Mouse (Mus musculus): Measurements from ENCODE around the gene Oxnad1.
"Not testable (repeated sequence)": the region's sequence is repeated elsewhere in the genome, so short reads cannot be mapped to it uniquely, and the experiment has no call there.

Gene Oxnad1

DNA sequence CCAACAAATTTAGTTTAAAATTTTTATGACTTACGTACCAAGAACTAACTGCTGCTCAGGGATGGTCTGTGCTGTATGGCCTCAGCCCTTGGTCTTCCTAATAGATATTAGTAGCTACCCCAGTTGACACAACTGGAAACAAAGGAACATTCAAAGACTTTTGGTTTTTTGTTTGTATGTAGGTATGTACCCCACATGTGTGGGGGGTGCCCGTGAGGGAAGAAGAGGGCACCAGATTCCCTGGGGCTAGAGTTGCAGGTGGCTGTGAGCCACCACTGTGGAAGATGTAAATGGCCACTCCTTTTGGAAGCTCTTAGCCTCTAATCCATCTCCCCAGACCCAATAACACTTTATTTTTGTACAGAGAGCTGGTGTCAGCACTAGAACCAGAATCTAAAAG, 1.7 kb upstream of the Oxnad1 start:
- in situ Hi-C loops (cut with MboI; ENCODE audit: low pct_unique_long_range_greater_than_20kb in 1 of 2, low sequenced_read_pairs in 2 of 2, unreplicated experiment in 1 of 2), result no loop called here

DNA sequence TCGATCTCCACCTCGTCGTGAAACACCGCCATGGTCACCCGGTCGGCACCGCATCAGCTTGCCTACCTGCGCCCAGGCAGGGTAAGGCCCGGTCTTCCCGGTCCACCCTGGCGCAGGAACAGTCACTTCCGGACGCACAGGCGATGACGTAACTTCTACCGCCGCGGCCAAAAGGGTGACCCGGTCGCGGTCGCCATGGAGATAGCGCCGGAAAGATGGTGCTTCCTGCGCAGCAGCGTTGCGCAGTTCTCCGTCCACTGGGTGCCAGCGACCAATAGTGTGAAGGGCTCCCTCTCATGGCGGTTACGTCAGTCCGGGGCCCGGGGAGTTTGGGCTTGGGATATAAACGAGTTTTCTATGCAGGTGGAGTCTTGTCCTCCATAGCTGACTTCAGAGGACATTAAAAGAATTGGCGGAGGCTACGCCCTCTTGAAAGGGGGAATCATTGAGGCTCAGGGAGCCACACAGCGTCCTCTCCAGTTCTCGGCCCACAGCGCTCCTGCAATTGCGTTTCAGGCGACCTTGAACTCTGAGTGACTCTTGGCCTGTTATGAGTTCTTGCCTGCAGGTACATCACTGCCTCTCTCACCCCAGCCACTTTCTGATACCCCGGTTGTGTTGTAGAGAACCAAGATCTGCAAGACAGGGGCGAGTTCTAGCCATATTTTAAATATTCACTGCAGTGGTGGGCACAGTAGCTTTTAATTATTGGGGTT, 470 bp downstream of the Oxnad1 start, which contains the start of gene Dph3:
Dph3 (minus strand) TSS at position 244 of the 716 bp plus-strand sequence.
- in situ Hi-C loops (cut with MboI; ENCODE audit: low pct_unique_long_range_greater_than_20kb in 1 of 2, low sequenced_read_pairs in 2 of 2, unreplicated experiment in 1 of 2), result no loop called here

DNA sequence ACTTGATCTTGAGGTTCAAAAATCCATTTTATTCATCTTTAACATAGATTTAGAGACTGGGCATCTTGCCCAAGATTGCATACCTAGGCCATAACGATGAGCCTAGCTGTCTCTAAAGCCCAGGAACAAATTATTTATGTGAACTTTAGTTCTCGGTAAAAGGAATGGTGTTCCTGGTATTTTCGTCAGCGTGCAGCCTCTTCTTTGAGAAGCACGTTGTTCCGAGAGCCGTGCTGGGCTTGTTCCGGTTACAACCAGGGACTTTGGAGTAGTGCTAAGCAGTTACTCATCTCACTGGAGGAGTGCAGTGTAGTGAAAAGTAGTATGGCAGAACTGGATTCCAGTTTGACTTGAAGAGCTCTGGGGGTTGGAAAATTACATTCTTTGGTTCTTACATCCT, 1.1 kb downstream of the Oxnad1 start:
- in situ Hi-C loops (cut with MboI; ENCODE audit: low pct_unique_long_range_greater_than_20kb in 1 of 2, low sequenced_read_pairs in 2 of 2, unreplicated experiment in 1 of 2), result no loop called here

DNA sequence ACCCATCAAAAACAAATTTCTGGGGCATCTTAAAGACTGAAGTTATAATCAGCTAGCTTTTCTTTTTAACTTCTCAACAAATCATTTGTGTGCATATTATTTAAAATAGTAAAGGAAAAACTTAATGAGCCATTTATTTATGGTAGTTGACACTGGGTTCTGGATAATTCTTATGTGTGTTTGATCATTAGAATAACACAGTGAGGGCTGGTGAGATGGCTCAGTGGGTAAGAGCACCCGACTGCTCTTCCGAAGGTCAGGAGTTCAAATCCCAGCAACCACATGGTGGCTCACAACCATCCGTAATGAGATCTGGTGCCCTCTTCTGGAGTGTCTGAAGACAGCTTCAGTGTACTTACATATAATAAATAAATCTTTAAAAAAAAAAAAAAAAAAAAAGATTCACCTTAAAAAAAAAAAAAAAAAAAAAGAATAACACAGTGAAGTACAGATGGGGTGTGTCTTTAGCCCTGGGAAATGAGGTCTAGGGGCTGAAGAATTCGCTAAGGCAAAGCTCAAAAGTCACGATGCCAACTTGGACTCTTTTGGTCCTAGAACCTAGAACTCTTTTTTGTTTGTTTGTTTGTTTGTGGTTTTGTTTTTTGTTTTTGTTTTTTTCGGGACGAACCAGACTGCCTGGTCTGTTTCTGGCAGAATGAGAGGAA, 2.5 kb downstream of the Oxnad1 start:
- in situ Hi-C loops (cut with MboI; ENCODE audit: low pct_unique_long_range_greater_than_20kb in 1 of 2, low sequenced_read_pairs in 2 of 2, unreplicated experiment in 1 of 2), result not testable (repeated sequence)

DNA sequence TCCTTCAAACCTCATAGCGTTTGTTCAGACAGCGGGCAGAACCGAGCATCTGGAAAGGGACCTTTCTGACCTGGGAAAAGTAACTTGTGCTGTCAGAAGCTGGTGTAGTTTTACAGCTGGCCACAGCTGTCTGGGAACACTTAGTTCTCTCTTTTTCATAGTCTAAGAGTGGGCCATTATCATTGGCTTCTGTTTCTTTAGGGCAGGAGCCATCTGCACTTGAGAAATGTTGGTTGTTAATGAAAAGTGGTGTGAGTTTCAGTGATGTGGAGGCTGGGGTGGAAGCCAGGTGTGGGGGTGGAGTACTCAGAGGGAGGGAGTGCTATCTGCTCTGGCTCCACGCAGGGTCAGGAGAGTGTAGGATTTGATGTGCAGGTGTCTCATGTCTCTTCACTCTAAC, 6.0 kb downstream of the Oxnad1 start:
- in situ Hi-C loops (cut with MboI; ENCODE audit: low pct_unique_long_range_greater_than_20kb in 1 of 2, low sequenced_read_pairs in 2 of 2, unreplicated experiment in 1 of 2), result no loop called here

DNA sequence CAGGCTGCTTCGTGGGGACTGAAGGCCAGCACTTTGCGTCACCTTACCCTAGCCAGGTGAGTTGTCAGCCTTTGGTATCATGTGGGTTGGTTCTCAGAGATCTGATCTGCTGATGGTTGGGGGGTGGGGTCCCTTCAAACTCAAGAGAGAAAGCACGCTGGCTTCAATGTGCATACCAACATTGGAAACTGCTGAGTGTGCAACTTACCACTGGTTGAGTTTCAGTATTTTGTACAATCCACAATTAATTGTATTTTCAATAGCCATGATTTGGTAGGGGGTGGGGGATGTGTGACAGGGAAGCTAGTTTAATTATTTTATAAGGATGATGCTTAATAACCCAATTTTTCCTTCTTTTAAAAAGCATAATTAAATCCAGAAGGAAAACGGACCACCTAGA, 6.5 kb downstream of the Oxnad1 start:
- in situ Hi-C loops (cut with MboI; ENCODE audit: low pct_unique_long_range_greater_than_20kb in 1 of 2, low sequenced_read_pairs in 2 of 2, unreplicated experiment in 1 of 2), result no loop called here

DNA sequence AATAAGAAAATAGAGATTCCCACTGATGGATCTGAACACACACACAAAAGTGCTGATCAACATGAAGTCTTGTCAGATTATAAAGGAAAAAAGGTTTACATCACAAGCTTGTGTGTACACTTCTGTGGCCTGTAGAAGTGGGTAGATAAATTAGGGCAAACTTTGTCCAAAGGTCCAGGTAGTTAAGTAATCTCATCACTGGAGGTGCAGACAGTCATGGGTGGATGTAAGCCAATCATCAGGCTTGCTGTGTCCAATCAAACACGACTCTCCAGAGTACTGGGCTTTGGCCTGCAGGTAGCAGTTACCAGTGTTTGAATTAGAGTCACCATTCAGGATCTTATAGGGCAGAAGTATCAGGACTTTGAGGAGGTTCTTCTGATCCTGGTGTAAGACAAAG, 7.8 kb downstream of the Oxnad1 start:
- in situ Hi-C loops (cut with MboI; ENCODE audit: low pct_unique_long_range_greater_than_20kb in 1 of 2, low sequenced_read_pairs in 2 of 2, unreplicated experiment in 1 of 2), result no loop called here

DNA sequence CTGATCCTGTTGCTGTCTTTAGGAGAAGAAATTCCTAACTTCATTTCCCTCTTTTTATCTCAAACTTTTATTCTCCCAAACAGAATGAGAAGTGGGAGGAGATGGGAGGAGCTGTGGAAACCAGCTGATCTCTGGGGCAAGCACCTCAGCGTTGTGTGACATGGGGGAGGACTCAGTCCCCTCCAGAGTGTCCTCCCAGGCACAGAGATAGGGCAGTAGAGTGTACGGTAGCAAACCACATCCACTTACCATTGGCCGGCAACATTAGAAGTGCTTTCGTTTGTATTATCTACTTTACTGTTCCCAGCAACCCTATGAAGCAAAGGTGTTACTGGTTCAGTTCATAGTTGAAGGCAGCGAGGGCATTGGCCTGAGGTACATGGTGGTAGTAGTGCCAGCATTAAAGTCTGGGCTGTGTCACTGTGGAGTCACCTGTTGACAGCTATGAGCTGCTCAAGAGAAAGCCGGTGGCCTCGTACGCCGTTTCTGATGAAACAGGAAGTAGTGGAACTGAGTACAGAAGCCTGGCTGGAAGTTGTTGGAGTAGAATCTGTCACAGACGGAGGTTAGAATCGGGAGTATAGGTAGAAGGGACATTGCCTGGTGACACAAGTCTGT, 8.4 kb downstream of the Oxnad1 start:
- in situ Hi-C loops (cut with MboI; ENCODE audit: low pct_unique_long_range_greater_than_20kb in 1 of 2, low sequenced_read_pairs in 2 of 2, unreplicated experiment in 1 of 2), result no loop called here

DNA sequence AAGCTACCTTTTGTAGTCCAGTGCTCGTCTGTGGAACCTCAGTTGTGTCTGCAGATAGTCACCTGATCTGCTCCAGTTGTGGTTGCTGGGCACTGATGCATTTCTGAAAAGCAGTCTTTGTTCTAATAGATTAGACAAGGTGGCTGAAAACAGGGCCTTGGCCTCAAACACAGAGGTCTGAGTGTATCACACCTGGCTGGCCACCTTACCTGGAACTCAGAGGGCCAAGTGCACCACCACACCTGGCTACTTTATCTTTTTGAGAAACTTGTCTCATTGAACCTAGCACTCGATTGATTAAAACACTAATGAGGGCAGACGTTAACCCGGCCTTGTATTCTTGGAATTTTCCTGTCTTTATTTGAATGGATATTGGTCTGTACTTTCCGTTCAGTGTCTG, 10.5 kb downstream of the Oxnad1 start:
- in situ Hi-C loops (cut with MboI; ENCODE audit: low pct_unique_long_range_greater_than_20kb in 1 of 2, low sequenced_read_pairs in 2 of 2, unreplicated experiment in 1 of 2), result no loop called here

DNA sequence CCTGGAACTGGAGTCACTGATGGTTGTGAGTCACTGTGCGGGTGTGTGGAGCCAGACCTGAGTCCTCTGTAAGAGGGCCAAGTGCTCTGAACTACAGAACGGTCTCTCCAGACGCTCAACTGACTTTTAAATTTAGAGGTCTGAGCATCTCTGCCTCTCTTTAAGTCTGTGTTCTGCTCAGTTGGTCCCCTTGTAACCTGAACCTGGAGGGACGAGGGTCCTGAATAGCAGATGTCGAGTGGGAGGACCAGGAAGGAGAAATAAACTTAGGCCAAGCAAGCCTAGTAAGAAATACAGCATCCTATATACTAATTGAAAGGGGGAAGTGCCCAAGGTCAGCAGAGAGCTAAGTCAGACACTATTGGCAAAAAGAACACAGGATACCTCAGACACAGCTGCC, 11.6 kb downstream of the Oxnad1 start:
- in situ Hi-C loops (cut with MboI; ENCODE audit: low pct_unique_long_range_greater_than_20kb in 1 of 2, low sequenced_read_pairs in 2 of 2, unreplicated experiment in 1 of 2), result no loop called here

DNA sequence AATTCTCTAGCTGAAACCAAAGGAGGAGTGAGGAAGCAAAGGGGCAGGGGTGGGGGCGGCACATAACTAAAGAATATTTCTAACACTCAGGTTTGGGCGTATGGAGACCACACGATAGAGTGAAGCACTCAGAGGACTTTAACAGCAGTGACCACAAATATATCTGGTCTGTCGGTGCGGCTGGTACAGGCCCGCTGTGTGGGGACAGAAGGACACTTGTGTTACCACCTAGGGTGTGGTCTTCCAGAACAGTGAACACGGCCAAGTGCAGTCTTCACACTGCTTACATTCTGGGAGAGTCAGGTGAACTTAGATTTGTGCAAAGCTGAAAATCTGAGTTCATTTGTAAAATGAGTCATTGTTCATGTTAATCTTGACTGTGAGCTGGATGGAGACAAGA, 12.5 kb downstream of the Oxnad1 start:
- in situ Hi-C loops (cut with MboI; ENCODE audit: low pct_unique_long_range_greater_than_20kb in 1 of 2, low sequenced_read_pairs in 2 of 2, unreplicated experiment in 1 of 2), result no loop called here

DNA sequence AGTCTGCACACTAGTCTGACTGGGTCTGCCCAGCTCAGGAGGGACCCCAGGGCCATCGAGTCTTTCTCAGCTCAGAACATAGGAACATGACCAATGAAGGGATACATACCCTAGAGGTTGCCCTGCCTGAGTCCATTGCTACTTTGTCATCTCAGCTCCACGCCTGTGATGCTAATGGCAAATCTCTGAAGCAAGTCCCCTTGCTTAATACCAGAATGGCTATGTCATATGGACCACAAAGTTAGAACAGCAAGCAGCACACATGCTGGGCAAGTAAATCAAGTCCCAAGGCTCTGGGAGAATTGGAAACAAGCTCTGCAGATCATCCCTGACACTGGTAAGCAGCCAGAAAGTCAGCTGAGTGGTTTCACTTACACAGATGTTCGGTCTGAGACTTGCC, 13.8 kb downstream of the Oxnad1 start:
- in situ Hi-C loops (cut with MboI; ENCODE audit: low pct_unique_long_range_greater_than_20kb in 1 of 2, low sequenced_read_pairs in 2 of 2, unreplicated experiment in 1 of 2), result no loop called here

DNA sequence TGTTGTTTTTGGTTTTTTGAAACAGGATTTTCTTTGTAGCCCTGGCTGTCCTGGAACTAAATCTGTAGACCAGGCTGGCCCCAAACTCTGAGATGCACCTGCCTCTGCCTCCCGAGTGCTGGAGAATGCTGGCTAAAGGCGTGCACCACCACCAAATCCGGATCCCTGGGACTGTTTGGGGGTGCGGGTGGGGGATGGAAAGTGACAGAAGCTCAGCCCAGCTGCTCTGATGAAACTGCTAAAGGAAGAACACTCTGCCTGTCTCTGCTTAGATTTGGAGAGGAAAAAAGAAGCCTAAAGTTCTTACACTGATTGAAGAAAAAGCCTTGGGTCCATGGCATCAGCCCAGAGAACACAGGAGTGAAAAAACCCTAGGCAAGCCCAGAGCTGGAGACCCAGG, 18.4 kb downstream of the Oxnad1 start:
- in situ Hi-C loops (cut with MboI; ENCODE audit: low pct_unique_long_range_greater_than_20kb in 1 of 2, low sequenced_read_pairs in 2 of 2, unreplicated experiment in 1 of 2), result loop anchor here in 1 of 2 experiments (10.0 kb wide), 1 partner anchor 91 kb away; no protein-coding TSS in a partner anchor

DNA sequence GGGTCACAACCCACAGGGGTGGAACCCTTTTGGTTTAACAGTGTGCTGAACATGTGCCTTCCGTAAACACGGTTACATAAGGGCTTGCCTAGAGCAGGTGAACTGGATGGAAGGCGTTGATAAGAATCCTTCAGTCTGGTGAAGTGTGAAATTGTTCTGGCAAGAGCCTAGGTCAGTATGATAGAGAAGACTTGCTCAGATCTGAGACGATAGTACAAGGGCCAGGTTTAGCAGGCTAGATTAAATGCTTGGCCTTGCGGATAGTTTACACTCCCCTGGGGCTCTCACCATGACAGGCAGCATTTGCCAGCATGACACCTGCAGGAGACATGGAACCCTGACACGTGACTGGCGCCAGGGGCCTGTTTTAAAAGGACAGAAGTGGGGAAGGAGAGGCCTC, 20.5 kb downstream of the Oxnad1 start:
- in situ Hi-C loops (cut with MboI; ENCODE audit: low pct_unique_long_range_greater_than_20kb in 1 of 2, low sequenced_read_pairs in 2 of 2, unreplicated experiment in 1 of 2), result loop anchor here in 1 of 2 experiments (5.0 to 10.0 kb wide), 2 partner anchors 67 to 89 kb away; no protein-coding TSS in a partner anchor

DNA sequence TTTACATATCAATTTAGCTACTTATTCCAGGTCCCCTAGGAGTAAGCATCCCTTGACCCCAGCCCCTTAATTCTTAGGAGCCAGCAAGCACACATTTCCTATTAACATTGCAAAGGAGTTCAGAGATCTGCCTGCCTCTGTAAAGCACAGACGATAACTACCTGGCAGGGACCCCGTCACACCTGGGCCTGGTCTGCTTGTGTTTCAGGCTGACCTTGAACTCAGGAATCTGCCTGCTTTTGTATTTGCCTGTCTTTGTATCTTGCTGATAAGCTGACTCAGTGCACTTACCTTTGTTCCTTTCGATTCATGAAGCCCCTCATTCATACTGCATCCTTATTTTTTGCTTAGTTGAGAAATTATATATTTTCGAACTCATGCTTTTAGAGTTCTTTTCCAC, 21.7 kb downstream of the Oxnad1 start:
- in situ Hi-C loops (cut with MboI; ENCODE audit: low pct_unique_long_range_greater_than_20kb in 1 of 2, low sequenced_read_pairs in 2 of 2, unreplicated experiment in 1 of 2), result loop anchor here in 1 of 2 experiments (5.0 to 10.0 kb wide), 2 partner anchors 65 to 88 kb away; no protein-coding TSS in a partner anchor

DNA sequence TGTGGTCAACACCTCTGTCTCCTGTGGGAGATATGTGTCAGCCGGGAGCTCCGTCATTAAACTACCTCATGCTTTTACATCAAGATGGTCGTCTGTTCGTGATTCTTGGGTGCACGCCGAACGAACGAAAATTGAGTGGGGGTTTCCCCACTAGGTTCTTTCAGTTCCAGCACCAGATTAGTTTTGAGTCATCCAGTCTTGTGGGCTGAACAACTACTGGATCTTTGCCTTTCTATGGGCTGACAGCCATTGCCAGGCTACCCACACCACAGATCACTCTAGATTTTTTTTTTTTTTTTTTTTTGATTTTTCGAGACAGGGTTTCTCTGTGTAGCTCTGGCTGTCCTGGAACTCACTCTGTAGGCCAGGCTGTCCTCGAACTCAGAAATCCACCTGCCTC, 26.9 kb downstream of the Oxnad1 start:
- in situ Hi-C loops (cut with MboI; ENCODE audit: low pct_unique_long_range_greater_than_20kb in 1 of 2, low sequenced_read_pairs in 2 of 2, unreplicated experiment in 1 of 2), result not testable (repeated sequence)

DNA sequence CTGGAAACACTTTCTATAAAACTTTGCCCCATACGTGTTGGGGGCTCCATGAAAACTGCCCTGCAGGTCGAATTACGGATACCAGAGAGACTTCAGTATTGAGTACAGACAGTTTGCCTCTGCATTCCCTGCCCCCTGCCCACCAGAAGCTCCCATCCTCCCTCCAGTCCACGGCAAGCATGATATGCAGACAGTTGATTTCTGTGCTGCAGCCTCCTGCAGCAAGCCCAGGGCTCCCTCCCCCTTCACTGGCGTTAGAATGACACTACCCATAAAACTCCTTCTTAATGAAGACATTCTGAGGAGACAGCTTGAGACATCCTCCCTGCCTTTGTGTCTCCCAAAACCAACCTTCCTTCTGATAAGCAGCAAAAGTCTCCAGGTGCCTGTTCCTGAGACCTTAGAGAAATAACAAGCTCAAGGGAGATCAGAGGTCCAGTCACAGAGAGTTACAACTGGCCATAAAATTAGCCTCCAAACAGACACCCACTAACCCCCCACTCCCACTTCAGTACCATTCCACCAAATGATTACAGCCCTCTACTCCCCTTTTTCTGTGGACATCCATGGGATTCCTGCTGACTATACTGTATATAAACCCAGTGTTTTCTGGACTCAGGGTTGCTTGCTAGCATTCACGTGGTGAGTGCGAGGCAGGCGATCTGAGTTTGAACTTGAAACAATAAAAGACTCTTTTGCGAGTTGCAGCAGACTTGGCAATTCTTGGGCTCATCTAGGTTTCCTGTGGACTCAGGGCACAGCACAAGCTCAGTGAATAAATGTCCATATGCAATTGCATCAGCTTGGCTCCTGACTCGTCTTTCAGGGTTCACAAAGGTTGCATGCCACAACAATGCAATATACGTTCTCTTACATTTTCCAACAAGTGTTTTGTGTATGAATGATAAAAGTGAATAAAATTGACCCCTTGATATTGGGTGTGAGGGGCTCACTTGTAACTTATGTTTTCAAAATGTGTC, 36.1 kb downstream of the Oxnad1 start:
- in situ Hi-C loops (cut with MboI; ENCODE audit: low pct_unique_long_range_greater_than_20kb in 1 of 2, low sequenced_read_pairs in 2 of 2, unreplicated experiment in 1 of 2), result loop anchor here in 1 of 2 experiments (10.0 kb wide), 1 partner anchor 354 kb away; no protein-coding TSS in a partner anchor

DNA sequence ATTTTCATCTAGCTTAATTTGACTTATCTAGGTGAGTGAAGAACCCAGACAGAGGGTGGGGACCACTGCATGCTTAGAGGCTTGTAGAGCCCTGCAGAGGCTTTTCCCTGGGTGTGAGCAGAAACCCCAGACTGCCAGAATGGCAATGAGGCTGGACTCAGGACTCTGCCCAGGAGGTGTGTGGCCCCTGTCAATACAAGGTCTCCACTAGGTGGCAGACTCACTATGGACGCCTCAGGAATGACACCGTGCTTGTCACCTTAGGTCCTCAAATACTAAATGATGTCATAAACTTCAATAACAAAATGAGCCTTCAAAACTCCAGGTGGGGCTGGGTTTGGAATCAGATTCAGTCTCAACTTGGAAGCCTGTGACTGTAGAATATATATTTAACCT, 36.7 kb downstream of the Oxnad1 start:
- in situ Hi-C loops (cut with MboI; ENCODE audit: low pct_unique_long_range_greater_than_20kb in 1 of 2, low sequenced_read_pairs in 2 of 2, unreplicated experiment in 1 of 2), result loop anchor here in 1 of 2 experiments (10.0 kb wide), 1 partner anchor 353 kb away; no protein-coding TSS in a partner anchor
